Mouse (Mus musculus): ENCODE results near the gene Creb3.

DNA sequence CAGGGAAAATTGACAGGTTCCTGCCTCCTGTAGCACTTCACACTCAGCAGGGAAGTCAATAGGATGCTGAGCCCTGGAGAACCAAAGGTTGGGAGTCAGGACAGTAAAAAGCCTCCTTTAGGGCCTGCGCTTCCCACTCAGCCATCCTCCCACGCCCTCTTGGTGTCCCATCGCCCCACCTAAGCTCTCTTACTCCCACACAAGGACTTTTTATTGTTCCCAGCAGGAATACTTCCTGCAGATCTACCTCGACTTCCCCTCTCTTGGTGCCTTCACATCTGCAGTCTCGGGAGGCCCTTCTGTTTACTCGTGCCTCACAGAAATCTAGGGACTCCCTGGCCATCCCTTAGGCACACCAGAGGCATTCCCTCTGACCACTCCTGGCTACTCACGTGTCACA, 21.3 kb downstream of the Creb3 start:
- TF ChIP-seq CTCF (conservative IDR thresholded peaks at IDR 0.05; ENCODE audit: low read length) (no peak), POU5F1 (IDR thresholded peaks at IDR 0.05; ENCODE audit: borderline replicate concordance, low read length) (no peak)
